Mouse (Mus musculus): Measurements from ENCODE around the gene Ebf1.

- TF ChIP-seq CTCF (IDR thresholded peaks at IDR 0.05) (no peak), EP300 (IDR thresholded peaks at IDR 0.05) (no peak)
Observed at GRCm38 (mm10) chr11:44861108-44861507, 244.0 kb downstream of the Ebf1 start.
